Mouse (Mus musculus) liver, postnatal 0 days (tissue): ENCODE data around the gene Cebpe. TPM values are rescaled to one million over a fixed set of nuclear protein-coding genes. Genes with fewer than 3 reads are reported as not detected.

ENCODE experiments used
- ATAC-seq: fragments of 200-750 bp; cut with Nextera tagmentation; 2 replicates; pipeline ENCODE4 v1.8.0; 2017; ENCODE audit warnings: mild to moderate bottlenecking, moderate library complexity
- DNase-seq: peaks from one replicate; pipeline ENCODE4 v3.0.0-alpha.2; 2016
- H3K27ac ChIP-seq: fragments of 300-500 bp; sonication (generic); 2 replicates; pipeline ENCODE4 v1.5.1; 2014; ENCODE audit warnings: antibody characterized with exemption, moderate library complexity, mild to moderate bottlenecking, low read depth
- H3K27me3 ChIP-seq: fragments of 300-500 bp; sonication (generic); 2 replicates; pipeline ENCODE4 v1.6.1; 2014; ENCODE audit warnings: low read length, control low read depth, mixed read lengths; ENCODE audit not compliant: insufficient read depth
- H3K36me3 ChIP-seq: fragments of 300-500 bp; sonication (generic); replicated peaks from 2 replicates; pipeline ENCODE4 v1.6.1; 2014; ENCODE audit warnings: mild to moderate bottlenecking, control low read depth, low read length, moderate library complexity, mixed read lengths; ENCODE audit not compliant: insufficient read depth
- H3K4me1 ChIP-seq: fragments of 300-500 bp; sonication (generic); 2 replicates; pipeline ENCODE4 v1.6.1; 2014; ENCODE audit warnings: antibody characterized with exemption, mild to moderate bottlenecking, control low read depth; ENCODE audit not compliant: insufficient read depth
- H3K4me2 ChIP-seq: fragments of 300-500 bp; sonication (generic); 2 replicates; pipeline ENCODE4 v1.6.1; 2014; ENCODE audit warnings: low read depth, mild to moderate bottlenecking, low read length, moderate library complexity, mixed read lengths
- H3K4me3 ChIP-seq: fragments of 300-500 bp; sonication (generic); 2 replicates; pipeline ENCODE4 v1.5.1; 2014; ENCODE audit warnings: low read depth, low read length
- H3K9ac ChIP-seq: fragments of 300-500 bp; sonication (generic); replicated peaks from 2 replicates; pipeline ENCODE4 v1.6.1; 2014; ENCODE audit warnings: mild to moderate bottlenecking, moderate library complexity
- H3K9me3 ChIP-seq: fragments of 300-500 bp; sonication (generic); 2 replicates; pipeline ENCODE4 v1.6.1; 2016; ENCODE audit warnings: mild to moderate bottlenecking, control low read depth, low read length, mixed read lengths
- CTCF ChIP-seq: sonication (generic); IDR thresholded peaks from 2 replicates; pipeline ENCODE4 v1.5.1; 2016; ENCODE audit warnings: antibody characterized with exemption, low read depth
- EP300 ChIP-seq: IDR thresholded peaks from 2 replicates; pipeline ENCODE4 v1.6.1; 2016; ENCODE audit warnings: antibody characterized with exemption, low read depth, mild to moderate bottlenecking
- WGBS: fragments of 180-500 bp; shearing (Covaris S2); extraction: QIAGEN DNeasy Blood & Tissue Kit; methylation state at CpG from one replicate; pipeline ENCODE4 v1.1.7; 2014; ENCODE audit not compliant: insufficient replicate concordance; 5-methylcytosine and 5-hydroxymethylcytosine counted together
- polyA plus RNA-seq: library from polyadenylated mRNA; unstranded; fragments of >200 nt; fragmentation: Nextera tagmentation; extraction: Ambion mirVana; gene quantifications from 2 replicates; pipeline ENCODE4 v1.2.1, GENCODE M21; 2015

Cebpe gene
- polyA plus RNA-seq, 1 experiment from 2014 or later = 13.7 TPM

DNA sequence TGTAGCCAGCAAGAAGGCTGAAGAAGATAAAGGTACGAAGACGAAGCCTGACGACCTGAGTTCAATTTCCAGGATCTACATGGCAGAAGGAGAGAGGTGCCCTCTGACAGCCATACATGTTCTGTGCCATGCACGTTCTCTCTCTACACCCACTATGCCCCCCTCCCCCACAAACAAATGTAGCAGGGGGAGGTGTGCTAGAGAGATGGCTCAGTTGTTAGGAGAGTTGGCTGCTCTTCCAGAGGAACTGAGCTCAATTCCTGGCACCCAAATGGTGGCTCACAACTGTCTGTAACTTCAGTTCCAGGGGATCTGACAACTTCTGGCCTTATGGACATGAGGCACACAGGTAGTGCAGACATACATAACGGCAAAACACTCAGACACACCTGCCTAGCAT, 35.7 kb downstream of the Cebpe start:
- no peak for DNase-seq
- Histone ChIP-seq H3K36me3 (peaks cover 68% of the 10 kb centered on the region), H3K4me2 (no peak overlapping the region), H3K4me3 (no peak overlapping the region), H3K9me3 (no peaks in the 10 kb centered on the region), H3K27ac (no peak overlapping the region), H3K27me3 (no peaks in the 10 kb centered on the region), H3K9ac (no peak overlapping the region), H3K4me1 (no peaks in the 10 kb centered on the region)
- WGBS = 83% methylated on average over 5 of the region's 5 CpGs
- ATAC-seq = no peak
- no peak for TF ChIP-seq CTCF

DNA sequence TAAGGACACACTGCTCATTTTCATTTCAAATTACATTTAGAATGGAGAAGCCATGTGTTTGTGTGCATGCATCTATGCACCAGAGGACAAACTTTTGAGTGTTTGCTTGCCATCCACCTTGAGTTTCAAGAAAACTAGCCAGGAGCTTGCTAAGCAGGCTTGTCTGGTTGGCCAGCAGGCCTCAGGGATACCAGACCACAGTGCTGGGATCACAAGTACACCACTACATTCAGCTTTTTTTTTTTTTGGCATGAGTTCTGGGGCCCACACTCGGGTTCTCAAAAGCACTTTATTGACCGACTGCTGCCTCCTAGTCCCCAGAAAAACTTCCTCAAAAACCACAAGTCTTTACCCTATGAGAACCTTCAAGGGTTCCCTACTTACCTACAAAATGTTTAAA, 37.7 kb downstream of the Cebpe start:
- DNase-seq = no peak
- ATAC-seq = no peak
- Histone ChIP-seq H3K27ac (no peak overlapping the region), H3K27me3 (no peaks in the 10 kb centered on the region), H3K4me2 (no peak overlapping the region), H3K4me1 (no peaks in the 10 kb centered on the region), H3K4me3 (no peak overlapping the region), H3K9me3 (no peaks in the 10 kb centered on the region), H3K9ac (no peak overlapping the region), H3K36me3 (peaks cover 70% of the 10 kb centered on the region)
- WGBS = 56% methylated on average over 2 of the region's 2 CpGs
- TF ChIP-seq CTCF (no peak), EP300 (no peak)

DNA sequence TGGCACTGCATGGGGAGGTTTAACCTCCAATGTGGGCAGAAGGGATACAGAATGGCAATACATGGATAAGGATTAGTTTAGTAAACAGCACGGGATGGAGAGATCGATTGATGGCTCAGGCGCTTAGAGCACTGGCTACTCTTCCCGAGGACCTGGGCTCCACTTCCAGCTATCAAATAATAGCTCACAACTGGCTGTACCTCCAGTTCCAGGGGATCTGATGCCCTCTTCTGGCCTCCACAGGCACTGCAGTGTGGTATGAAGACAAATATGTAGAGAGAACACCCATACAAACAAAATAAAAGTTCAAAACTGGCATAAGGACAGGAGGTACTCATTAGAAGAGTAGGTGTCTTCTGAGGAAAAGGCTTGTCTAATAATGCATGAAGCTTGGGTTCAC, 42.6 kb downstream of the Cebpe start:
- H3K9ac ChIP-seq = no peak overlapping the region
- no peak for TF ChIP-seq EP300
- TF ChIP-seq CTCF = peak; percentile 84
- ATAC-seq (no peak), DNase-seq (peak; percentile 70)
- H3K4me3 ChIP-seq = no peak overlapping the region
- H3K9me3 ChIP-seq = no peaks in the 10 kb centered on the region
- H3K4me2 ChIP-seq = no peak overlapping the region
- H3K27ac ChIP-seq = no peak overlapping the region
- H3K4me1 ChIP-seq = no peaks in the 10 kb centered on the region
- peaks cover 73% of the 10 kb centered on the region for H3K36me3 ChIP-seq
- WGBS = 59% methylated on average over 4 of the region's 4 CpGs
- H3K27me3 ChIP-seq = no peaks in the 10 kb centered on the region

DNA sequence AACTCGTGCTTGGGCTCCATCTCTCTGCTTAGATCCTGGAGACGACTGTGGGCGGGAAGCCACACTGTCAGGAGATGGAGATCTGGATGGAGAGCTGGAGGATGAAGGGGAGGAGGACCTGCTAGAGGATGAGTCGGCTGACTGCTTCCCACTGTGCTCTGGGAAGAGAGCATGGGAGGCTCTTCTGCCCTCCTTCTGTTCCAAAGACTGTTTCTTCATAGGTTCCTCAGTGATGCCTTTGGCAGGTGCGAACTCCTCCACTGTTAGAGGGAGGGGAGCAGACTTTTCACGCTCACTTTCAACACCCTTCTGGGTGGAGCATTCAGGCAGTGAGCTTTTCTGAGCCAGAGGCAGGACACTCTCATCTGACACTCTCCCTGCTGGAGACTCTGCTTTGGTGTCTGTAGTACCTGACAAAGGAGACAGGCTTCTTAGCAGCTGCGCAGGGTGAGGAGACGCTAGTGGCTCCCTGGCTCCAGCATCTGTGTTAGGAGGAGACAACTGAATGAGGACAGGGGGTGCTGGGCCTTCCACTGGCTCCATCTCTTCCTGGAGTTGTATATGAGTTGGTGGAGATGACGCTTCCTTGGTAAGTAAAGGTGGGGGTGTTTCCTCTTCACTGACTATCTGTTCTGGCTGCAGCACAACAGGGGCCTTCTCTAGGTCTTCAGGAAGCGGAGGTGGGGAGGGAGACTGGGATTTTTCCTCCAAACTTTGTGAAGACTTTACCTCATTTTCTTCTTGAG, 47.3 kb downstream of the Cebpe start:
- DNase-seq (no peak), ATAC-seq (no peak)
- no peaks in the 10 kb centered on the region for H3K4me1 ChIP-seq
- H3K9ac ChIP-seq = no peak overlapping the region
- 87% methylated on average over 10 of the region's 10 CpGs for whole genome bisulfite sequencing
- TF ChIP-seq CTCF (no peak), EP300 (no peak)
- no peak overlapping the region for H3K4me2 ChIP-seq
- no peaks in the 10 kb centered on the region for H3K9me3 ChIP-seq
- H3K36me3 ChIP-seq = peaks cover 91% of the 10 kb centered on the region
- H3K4me3 ChIP-seq = no peak overlapping the region
- H3K27me3 ChIP-seq = no peaks in the 10 kb centered on the region
- H3K27ac ChIP-seq = no peak overlapping the region

Other genes with a start within 250 kb of the Cebpe start
- 20.9 and 25.3 TPM in 2 replicates for gene Lrp10, start 248.0 kb downstream of the Cebpe start, polyA plus RNA-seq
- 0.66 and 0.87 TPM in 2 replicates for gene Rem2, start 236.1 kb downstream of the Cebpe start, polyA plus RNA-seq
- gene Prmt5, start 194.6 kb downstream of the Cebpe start, polyA plus RNA-seq = 12.2 and 13.8 TPM in 2 replicates
- gene Haus4, start 157.6 kb downstream of the Cebpe start, polyA plus RNA-seq = 33.2 and 35.1 TPM in 2 replicates
- gene Ajuba, start 134.6 kb downstream of the Cebpe start, polyA plus RNA-seq = 6.6 and 11.1 TPM in 2 replicates
- 1.2 and 1.4 TPM in 2 replicates for gene 4931414P19Rik, start 106.2 kb downstream of the Cebpe start, polyA plus RNA-seq
- 148 and 157 TPM in 2 replicates for gene Psmb5, start 94.2 kb downstream of the Cebpe start, polyA plus RNA-seq
- not detected in 2 replicates for gene Psmb11, start 90.7 kb downstream of the Cebpe start, polyA plus RNA-seq
- not detected in 2 replicates for gene Gm17606, start 71.2 kb downstream of the Cebpe start, polyA plus RNA-seq
- gene Cdh24, start 70.8 kb downstream of the Cebpe start, polyA plus RNA-seq = 0.09 and 0.11 TPM in 2 replicates
- 50.9 and 53.3 TPM in 2 replicates for gene 1700123O20Rik, start 26.0 kb downstream of the Cebpe start, polyA plus RNA-seq
- 28.4 and 38.0 TPM in 2 replicates for gene Acin1, start 25.2 kb downstream of the Cebpe start, polyA plus RNA-seq
- not detected in 2 replicates for gene Gm29776, start 13.3 kb downstream of the Cebpe start, polyA plus RNA-seq
- 2.2 and 2.8 TPM in 2 replicates for gene Slc7a8, start 69.8 kb upstream of the Cebpe start, polyA plus RNA-seq
- gene Rnf212b, start 102.0 kb upstream of the Cebpe start, polyA plus RNA-seq = not detected in 2 replicates
- gene Homez, start 158.8 kb upstream of the Cebpe start, polyA plus RNA-seq = 3.9 and 4.0 TPM in 2 replicates
- gene Ppp1r3e, start 165.4 kb upstream of the Cebpe start, polyA plus RNA-seq = 0.85 and 0.99 TPM in 2 replicates
- 1.1 and 1.4 TPM in 2 replicates for gene Bcl2l2, start 171.2 kb upstream of the Cebpe start, polyA plus RNA-seq
- gene Gm20521, start 171.3 kb upstream of the Cebpe start, polyA plus RNA-seq = 0.11 and 0.19 TPM in 2 replicates
- gene Pabpn1, start 180.3 kb upstream of the Cebpe start, polyA plus RNA-seq = 38.2 and 46.6 TPM in 2 replicates
- gene Slc22a17, start 201.0 kb upstream of the Cebpe start, polyA plus RNA-seq = 1.1 TPM in 2 replicates
- gene Efs, start 214.0 kb upstream of the Cebpe start, polyA plus RNA-seq = 0.21 and 0.26 TPM in 2 replicates
- gene Il25, start 220.5 kb upstream of the Cebpe start, polyA plus RNA-seq = not detected in 2 replicates
- 0.17 TPM in 1 of 2 replicates, not detected in the other for gene Cmtm5, start 224.1 kb upstream of the Cebpe start, polyA plus RNA-seq